Mouse (Mus musculus) limb, embryonic 11.5 days (tissue): ENCODE results near the gene Med16. TPM values are rescaled to one million over a fixed set of nuclear protein-coding genes. Genes with fewer than 3 reads are reported as not detected.

ENCODE experiments used
- ATAC-seq: fragments of 200-750 bp; cut with Nextera tagmentation; 2 replicates; pipeline ENCODE4 v1.8.0; 2017; ENCODE audit warnings: low read depth; ENCODE audit not compliant: insufficient number of reproducible peaks, low FRiP score, low TSS enrichment
- DNase-seq: peaks from one replicate; pipeline ENCODE4 v3.0.0-alpha.2; 2015; ENCODE audit warnings: low spot score
- H3K27ac ChIP-seq: fragments of 300-500 bp; sonication (generic); replicated peaks from 2 replicates; pipeline ENCODE4 v1.5.1; 2014; ENCODE audit warnings: low read depth, mild to moderate bottlenecking, low read length
- H3K27me3 ChIP-seq: fragments of 300-500 bp; sonication (generic); 2 replicates; pipeline ENCODE4 v1.6.1; 2014; ENCODE audit warnings: mild to moderate bottlenecking, low read length, mixed read lengths; ENCODE audit not compliant: control insufficient read depth, insufficient read depth
- H3K36me3 ChIP-seq: fragments of 300-500 bp; sonication (generic); 2 replicates; pipeline ENCODE4 v1.6.1; 2014; ENCODE audit warnings: mild to moderate bottlenecking, low read length, moderate library complexity, mixed read lengths; ENCODE audit not compliant: control insufficient read depth, insufficient read depth
- H3K4me1 ChIP-seq: fragments of 300-500 bp; sonication (generic); 2 replicates; pipeline ENCODE4 v1.6.1; 2014; ENCODE audit warnings: low read length, mixed read lengths; ENCODE audit not compliant: control insufficient read depth, insufficient read depth
- H3K4me2 ChIP-seq: fragments of 300-500 bp; sonication (generic); 2 replicates; pipeline ENCODE4 v1.6.1; 2014; ENCODE audit warnings: low read depth, mild to moderate bottlenecking, moderate library complexity; ENCODE audit not compliant: severe bottlenecking
- H3K4me3 ChIP-seq: fragments of 300-500 bp; sonication (generic); 2 replicates; pipeline ENCODE4 v1.5.1; 2014; ENCODE audit warnings: low read depth, low read length
- H3K9ac ChIP-seq: fragments of 300-500 bp; sonication (generic); 2 replicates; pipeline ENCODE4 v1.6.1; 2014; ENCODE audit warnings: mild to moderate bottlenecking, low read length
- H3K9me3 ChIP-seq: fragments of 300-500 bp; sonication (generic); 2 replicates; pipeline ENCODE4 v1.6.1; 2016; ENCODE audit warnings: low read length; ENCODE audit not compliant: control insufficient read depth
- WGBS: fragments of 180-500 bp; shearing (Covaris S2); extraction: QIAGEN DNeasy Blood & Tissue Kit; methylation state at CpG from one replicate; pipeline ENCODE4 v1.1.7; 2014; 5-methylcytosine and 5-hydroxymethylcytosine counted together
- polyA plus RNA-seq: library from polyadenylated mRNA; unstranded; fragments of >200 nt; fragmentation: Nextera tagmentation; extraction: Ambion mirVana; gene quantifications from 2 replicates; pipeline ENCODE4 v1.2.1, GENCODE M21; 2014

Med16 gene
- polyA plus RNA-seq, 1 experiment from 2014 or later: 43.1 TPM

GRCm38 (mm10) chr10:79914948-79915596 is 6.3 kb upstream of the Med16 start:
- Histone ChIP-seq H3K27ac (no peak overlapping the region), H3K9ac (no peak overlapping the region), H3K4me1 (peaks cover 25% of the 10 kb centered on the region), H3K9me3 (no peaks in the 10 kb centered on the region), H3K4me2 (peak overlapping the region; percentile 95; the same call in 1 of the 2 replicates), H3K27me3 (peaks cover 29% of the 10 kb centered on the region), H3K36me3 (peaks cover 3% of the 10 kb centered on the region; the same call in 1 of the 2 replicates), H3K4me3 (no peak overlapping the region)
- WGBS: 73% methylated on average over 7 of the region's 7 CpGs
- DNase-seq (no peak), ATAC-seq (no peak)

GRCm38 (mm10) chr10:79914131-79914947 is 5.6 kb upstream of the Med16 start:
- ATAC-seq (no peak), DNase-seq (no peak)
- H3K9me3 ChIP-seq: no peaks in the 10 kb centered on the region
- H3K4me2 ChIP-seq: no peak overlapping the region
- no peak overlapping the region for H3K9ac ChIP-seq
- peaks cover 22% of the 10 kb centered on the region for H3K27me3 ChIP-seq
- no peak overlapping the region for H3K4me3 ChIP-seq
- peaks cover 22% of the 10 kb centered on the region for H3K4me1 ChIP-seq
- H3K36me3 ChIP-seq: peaks cover 3% of the 10 kb centered on the region; the same call in 1 of the 2 replicates
- no peak overlapping the region for H3K27ac ChIP-seq
- WGBS: 73% methylated on average over 11 of the region's 11 CpGs

GRCm38 (mm10) chr10:79912412-79912811 is 3.7 kb upstream of the Med16 start:
- H3K4me3 ChIP-seq: no peak overlapping the region
- H3K4me1 ChIP-seq: peaks cover 8% of the 10 kb centered on the region
- H3K27me3 ChIP-seq: peaks cover 3% of the 10 kb centered on the region
- H3K9me3 ChIP-seq: no peaks in the 10 kb centered on the region
- H3K27ac ChIP-seq: no peak overlapping the region
- H3K36me3 ChIP-seq: peaks cover 3% of the 10 kb centered on the region; the same call in 1 of the 2 replicates
- H3K9ac ChIP-seq: no peak overlapping the region
- ATAC-seq: no peak
- DNase-seq: no peak
- 61% methylated on average over 20 of the region's 20 CpGs for WGBS
- H3K4me2 ChIP-seq: no peak overlapping the region

- 85% methylated on average over 4 of the region's 4 CpGs for WGBS
- Histone ChIP-seq H3K4me1 (no peaks in the 10 kb centered on the region), H3K9ac (no peak within 1 kb of the TSS), H3K36me3 (peaks cover 4% of the 10 kb centered on the region; the same call in 1 of the 2 replicates), H3K4me2 (no peak within 1 kb of the TSS), H3K27me3 (no peaks in the 10 kb centered on the region), H3K4me3 (no peak within 1 kb of the TSS), H3K27ac (no peak within 1 kb of the TSS), H3K9me3 (no peaks in the 10 kb centered on the region)
- DNase-seq (no peak), ATAC-seq (no peak)
Observed at GRCm38 (mm10) chr10:79910556-79910955, 1.8 kb upstream of the Med16 start, which contains the start of gene Gm26602. Gene Gm26602, plus strand, starts transcription at chr10:79910856.

- H3K9me3 ChIP-seq: no peaks in the 10 kb centered on the region; the same call in 1 of the 2 replicates
- H3K36me3 ChIP-seq: peaks cover 12% of the 10 kb centered on the region; the same call in 1 of the 2 replicates
- no peaks in the 10 kb centered on the region for H3K4me1 ChIP-seq
- no peak overlapping the region for H3K4me3 ChIP-seq
- H3K27me3 ChIP-seq: no peaks in the 10 kb centered on the region
- 23% methylated on average over 14 of the region's 14 CpGs for WGBS
- H3K27ac ChIP-seq: no peak overlapping the region
- H3K9ac ChIP-seq: no peak overlapping the region
- peak; percentile 59 for DNase-seq
- H3K4me2 ChIP-seq: no peak overlapping the region
- no peak for ATAC-seq
Observed at GRCm38 (mm10) chr10:79909092-79909922, 584 bp upstream of the Med16 start.

GRCm38 (mm10) chr10:79907415-79907814 is 1.3 kb downstream of the Med16 start:
- Histone ChIP-seq H3K27ac (no peak overlapping the region), H3K9ac (no peak overlapping the region), H3K4me1 (no peaks in the 10 kb centered on the region), H3K4me2 (no peak overlapping the region), H3K27me3 (no peaks in the 10 kb centered on the region), H3K36me3 (peaks cover 15% of the 10 kb centered on the region; the same call in 1 of the 2 replicates), H3K4me3 (0 out of 2 replicates have a peak overlapping the region, but pooled peaks have one; percentile 14), H3K9me3 (no peaks in the 10 kb centered on the region; the same call in 1 of the 2 replicates)
- DNase-seq (no peak), ATAC-seq (no peak)
- WGBS: 95% methylated on average over 10 of the region's 10 CpGs

GRCm38 (mm10) chr10:79906712-79907111 is 2.0 kb downstream of the Med16 start:
- Histone ChIP-seq H3K4me3 (no peak overlapping the region), H3K27me3 (no peaks in the 10 kb centered on the region), H3K4me2 (no peak overlapping the region), H3K9ac (no peak overlapping the region), H3K4me1 (no peaks in the 10 kb centered on the region), H3K36me3 (peaks cover 15% of the 10 kb centered on the region; the same call in 1 of the 2 replicates), H3K9me3 (no peaks in the 10 kb centered on the region; the same call in 1 of the 2 replicates), H3K27ac (no peak overlapping the region)
- WGBS: 95% methylated on average over 9 of the region's 9 CpGs
- DNase-seq (no peak), ATAC-seq (no peak)
